Mouse (Mus musculus): ENCODE data around the gene Trub1.

DNA sequence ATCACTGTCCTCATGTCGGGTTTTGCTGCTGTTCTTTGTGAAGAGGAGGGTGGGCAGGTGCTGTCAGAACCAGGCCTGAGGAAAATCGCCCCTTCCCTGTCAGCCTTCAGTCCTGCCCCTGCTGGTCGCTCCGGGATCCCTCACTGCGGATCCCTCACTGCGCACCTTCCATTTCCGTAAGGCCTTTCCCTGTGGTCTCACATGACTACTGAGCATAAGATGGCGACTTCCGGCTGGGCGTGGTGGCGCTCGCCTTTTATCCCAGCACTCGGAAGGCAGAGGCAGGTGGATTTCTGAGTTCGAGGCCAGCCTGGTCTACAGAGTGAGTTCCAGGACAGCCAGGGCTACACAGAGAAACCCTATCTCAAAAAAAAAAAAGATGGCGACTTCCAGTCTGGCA, 27.4 kb upstream of the Trub1 start:
- TF ChIP-seq CTCF (IDR thresholded peaks at IDR 0.05; ENCODE audit: low read depth, low read length), result no peak
- no peak for TF ChIP-seq POLR2A (IDR thresholded peaks at IDR 0.05; ENCODE audit: extremely low read depth, insufficient read depth, low read length)
